Mouse (Mus musculus) urinary bladder, postnatal 36 days (tissue): ENCODE measurements around the gene Polr1d.

Source experiments
- DNase-seq, 2 experiments: peaks; one replicate each; pipeline ENCODE4 v3.0.0; 2022; ENCODE audit warnings: low spot score in 2 of 2, mixed read lengths in 1 of 2

Gene Polr1d

GRCm38 (mm10) chr5:147135089-147135446, 58.2 kb downstream of the Polr1d start:
- DNase-seq, result no peak

DNA sequence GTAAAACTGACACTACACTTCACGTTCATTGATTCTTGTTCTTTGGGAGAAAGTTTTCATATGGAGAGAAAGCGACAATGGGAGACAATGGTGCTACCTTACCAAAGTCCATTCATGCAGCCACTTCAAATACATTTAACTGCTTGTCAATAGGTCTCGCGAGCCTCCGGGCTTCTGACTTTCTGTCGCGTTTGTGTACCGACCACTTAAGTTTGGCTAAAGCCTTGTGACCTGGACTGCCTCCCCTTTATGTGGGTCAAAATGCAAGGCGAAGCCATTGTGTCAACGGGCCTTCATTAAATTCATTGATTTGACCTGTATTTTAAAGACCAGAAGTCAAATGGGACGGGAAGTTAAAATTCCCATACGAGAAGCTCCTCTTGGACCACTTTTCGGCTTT, 59.1 kb downstream of the Polr1d start:
- DNase-seq, result no peak

DNA sequence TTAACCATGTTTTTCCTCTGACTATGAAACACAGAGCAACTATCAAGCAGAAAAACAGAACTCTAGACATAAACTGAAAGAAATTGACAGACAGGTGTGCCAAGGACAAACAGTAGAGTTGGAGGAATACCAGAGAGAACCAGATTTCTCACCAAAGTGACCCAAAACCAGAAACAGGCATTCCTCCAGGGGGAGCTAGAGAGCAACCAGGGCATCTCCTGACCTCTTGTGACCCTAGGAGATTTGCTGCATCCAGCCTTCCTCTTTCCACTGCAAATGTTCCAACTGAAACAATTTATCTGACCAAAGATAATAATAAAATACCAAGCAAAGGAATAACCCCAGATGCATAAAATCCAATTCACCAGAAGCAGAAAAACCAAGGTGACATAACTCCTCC, 70.5 kb downstream of the Polr1d start:
- no peak for DNase-seq

DNA sequence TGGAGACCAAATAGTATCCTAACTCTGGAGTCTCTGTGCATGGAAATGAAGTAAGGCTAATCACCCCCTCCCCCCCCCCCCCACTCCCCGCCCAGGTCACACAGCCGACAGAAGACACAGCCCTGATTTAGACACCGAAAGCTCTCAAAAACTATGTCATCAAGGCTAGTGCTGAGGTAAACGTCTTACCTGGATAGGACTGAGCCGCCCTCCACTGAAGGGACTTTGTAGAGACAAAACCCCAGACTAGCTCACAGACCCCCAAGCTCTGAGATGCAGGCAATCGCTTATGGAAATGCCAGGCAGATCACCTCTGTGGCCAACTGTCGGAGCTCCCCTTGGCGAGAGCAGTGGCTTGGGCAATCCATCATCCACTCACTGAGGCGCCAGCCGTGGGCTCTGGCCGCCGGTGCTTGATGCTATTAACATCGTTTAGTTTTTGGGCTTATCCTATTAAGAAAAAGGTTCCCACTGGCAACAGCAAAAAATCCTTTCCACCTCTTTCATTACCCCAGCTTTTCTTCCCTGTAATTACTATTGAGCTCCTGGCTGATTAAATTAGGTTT, 78.0 kb downstream of the Polr1d start:
- no peak for DNase-seq

DNA sequence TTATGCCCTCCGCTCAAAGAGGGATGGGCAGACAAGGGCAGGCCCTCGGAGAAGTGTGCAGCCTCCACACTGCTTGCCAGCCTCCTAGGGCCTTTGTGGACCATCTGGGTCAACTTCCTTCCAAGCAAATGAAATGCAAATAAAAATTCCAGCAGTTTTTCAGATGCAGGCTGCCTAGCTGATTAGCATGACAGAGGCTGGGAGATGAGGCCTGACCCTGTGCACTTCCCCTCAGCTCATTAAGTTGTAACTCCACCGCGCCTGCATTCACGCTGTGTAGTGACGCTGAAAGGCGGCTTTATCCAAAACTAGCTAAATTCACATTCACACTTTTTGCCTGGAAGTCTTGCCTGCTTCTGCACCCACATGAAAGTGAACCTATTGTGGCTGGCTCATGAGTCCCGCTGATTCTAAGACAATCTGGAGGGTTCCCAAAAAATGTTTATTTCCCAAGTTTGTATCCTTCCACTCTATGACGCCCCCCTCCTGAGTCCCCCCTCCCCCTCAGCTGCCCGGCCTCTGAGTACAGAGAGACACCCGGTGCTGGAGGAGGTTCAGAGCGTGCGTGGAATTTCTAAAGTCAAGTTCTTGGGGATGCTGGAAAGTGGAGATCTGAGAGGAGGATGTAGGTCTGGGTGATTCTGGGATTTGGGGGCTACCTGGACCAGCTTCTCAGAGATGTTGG, 78.7 kb downstream of the Polr1d start:
- no peak for DNase-seq

GRCm38 (mm10) chr5:147156376-147156775, 79.5 kb downstream of the Polr1d start:
- no peak for DNase-seq

- DNase-seq, result no peak
These were observed 80.6 kb downstream of the Polr1d start for GRCm38 (mm10) chr5:147157441-147157840.

GRCm38 (mm10) chr5:147159320-147159719, 82.5 kb downstream of the Polr1d start:
- DNase-seq, result no peak

DNA sequence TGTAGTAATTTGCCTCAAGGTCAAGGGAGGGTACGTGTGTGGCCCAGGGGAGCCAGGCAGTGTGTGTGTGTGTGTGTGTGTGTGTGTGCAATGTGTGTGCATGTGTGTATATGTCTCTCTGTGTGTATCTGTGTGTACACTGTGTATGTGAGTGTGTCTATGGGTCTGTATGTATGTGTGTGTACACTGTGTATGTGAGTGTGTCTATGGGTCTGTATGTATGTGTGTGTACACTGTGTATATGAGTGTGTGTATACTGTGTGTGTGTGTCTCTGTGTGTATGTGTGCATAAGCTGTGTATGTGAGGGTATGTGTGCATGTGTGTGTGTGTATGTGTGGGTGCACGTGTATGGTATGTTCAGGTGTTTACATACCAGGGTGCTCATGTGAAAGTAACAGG, 82.9 kb downstream of the Polr1d start:
- no peak for DNase-seq
